Mouse (Mus musculus) myocyte (in vitro differentiated cells): ENCODE data around the gene Tpk1.

Experiments used
- E2F4 ChIP-seq: IDR thresholded peaks from one replicate; pipeline ENCODE4 v1.6.1; 2011; ENCODE audit warnings: mild to moderate bottlenecking, control low read depth, moderate library complexity; ENCODE audit not compliant: insufficient read depth
- MYOD1 ChIP-seq, 3 experiments: IDR thresholded peaks; one replicate each; pipeline ENCODE4 v1.6.1; 2011; ENCODE audit warnings: control low read depth in 2 of 3, low read depth in 2 of 3, mild to moderate bottlenecking in 2 of 3, moderate library complexity in 1 of 3; ENCODE audit not compliant: insufficient read length in 2 of 3, control insufficient read depth in 1 of 3
- TCF12 ChIP-seq: IDR thresholded peaks from one replicate; pipeline ENCODE4 v1.6.1; 2011; ENCODE audit warnings: mild to moderate bottlenecking, control low read depth; ENCODE audit not compliant: poor library complexity, insufficient read depth, severe bottlenecking
- USF1 ChIP-seq: IDR thresholded peaks from one replicate; pipeline ENCODE4 v1.6.1; 2011; ENCODE audit warnings: low read depth, mild to moderate bottlenecking, control low read depth, moderate library complexity

- TF ChIP-seq E2F4 (no peak), USF1 (no peak), MYOD1 (IDR thresholded peaks at IDR 0.05; ENCODE audit: control insufficient read depth in 1 of 3, insufficient read length in 2 of 3, low read depth in 2 of 3) (no peak), TCF12 (no peak)
These were observed 16.6 kb downstream of the Tpk1 start for GRCm38 (mm10) chr6:43649516-43649915.
